Mouse (Mus musculus): ENCODE results near the gene Lats2. TPM values are rescaled to one million over a fixed set of nuclear protein-coding genes. Genes with fewer than 3 reads are reported as not detected.
"Not testable (repeated sequence)": the region's sequence is repeated elsewhere in the genome, so short reads cannot be mapped to it uniquely, and the experiment has no call there.

Lats2 gene
- total RNA-seq (2021): 10 to 100 TPM; 33.6 to 34.4 TPM
- long read RNA-seq, experiment 1, full-length matches to known transcripts: 2 of 16 reads
- long read RNA-seq, experiment 1, partial matches to known transcripts: 13 of 16 reads
- long read RNA-seq, experiment 1, other reads (novel, unspliced or antisense): 1 of 16 reads
- long read RNA-seq, experiment 2, full-length matches to known transcripts: 4 of 13 reads
- long read RNA-seq, experiment 2, partial matches to known transcripts: 7 of 13 reads
- long read RNA-seq, experiment 2, other reads (novel, unspliced or antisense): 2 of 13 reads

GRCm38 (mm10) chr14:57758237-57758636 is at the start of gene Lats2:
Gene Lats2, minus strand, starts transcription at chr14:57758388.
- DNase-seq: no peak

- DNase-seq: no peak
Measured at GRCm38 (mm10) chr14:57803731-57804130, 45.5 kb upstream of the Lats2 start.

- peak; percentile 97 for DNase-seq
Measured at GRCm38 (mm10) chr14:57797991-57798931, 40.1 kb upstream of the Lats2 start, which contains the start of gene Sap18. Gene Sap18, plus strand, starts transcription at chr14:57798180.

GRCm38 (mm10) chr14:57797551-57797950 is 39.4 kb upstream of the Lats2 start:
- DNase-seq: peak; percentile 13

GRCm38 (mm10) chr14:57791171-57791570 is 33.0 kb upstream of the Lats2 start:
- no peak for DNase-seq

- no peak for DNase-seq
Measured at GRCm38 (mm10) chr14:57789759-57790158, 31.6 kb upstream of the Lats2 start.

GRCm38 (mm10) chr14:57789311-57789710 is 31.1 kb upstream of the Lats2 start:
- no peak for DNase-seq

- DNase-seq: no peak
Measured at GRCm38 (mm10) chr14:57787406-57787805, 29.2 kb upstream of the Lats2 start.

GRCm38 (mm10) chr14:57772157-57772815 is 14.1 kb upstream of the Lats2 start:
- DNase-seq: no peak

- DNase-seq: no peak
Measured at GRCm38 (mm10) chr14:57769102-57769501, 10.9 kb upstream of the Lats2 start.

- no peak for DNase-seq
Measured at GRCm38 (mm10) chr14:57760447-57761412, 2.5 kb upstream of the Lats2 start.

- no peak for DNase-seq
Measured at GRCm38 (mm10) chr14:57756094-57756493, 2.1 kb downstream of the Lats2 start.

- DNase-seq: no peak
Measured at GRCm38 (mm10) chr14:57755661-57756060, 2.5 kb downstream of the Lats2 start.

- no peak for DNase-seq
Measured at GRCm38 (mm10) chr14:57753351-57753992, 4.7 kb downstream of the Lats2 start.

- not testable (repeated sequence) for DNase-seq
Measured at GRCm38 (mm10) chr14:57751006-57751405, 7.2 kb downstream of the Lats2 start.

- no peak for DNase-seq
Measured at GRCm38 (mm10) chr14:57749501-57749900, 8.7 kb downstream of the Lats2 start.

- DNase-seq: peak; percentile 96
Measured at GRCm38 (mm10) chr14:57746001-57746771, 12.0 kb downstream of the Lats2 start, which contains the start of gene Gm49361. Gene Gm49361, minus strand, starts transcription at chr14:57746103.

GRCm38 (mm10) chr14:57745291-57745969 is 12.8 kb downstream of the Lats2 start:
- DNase-seq: peak; percentile 75

- peak; percentile 56 for DNase-seq
Measured at GRCm38 (mm10) chr14:57744547-57744946, 13.6 kb downstream of the Lats2 start.
